10 mouse cellular contexts compared by ENCODE assay signal in the genomic region with DNA sequence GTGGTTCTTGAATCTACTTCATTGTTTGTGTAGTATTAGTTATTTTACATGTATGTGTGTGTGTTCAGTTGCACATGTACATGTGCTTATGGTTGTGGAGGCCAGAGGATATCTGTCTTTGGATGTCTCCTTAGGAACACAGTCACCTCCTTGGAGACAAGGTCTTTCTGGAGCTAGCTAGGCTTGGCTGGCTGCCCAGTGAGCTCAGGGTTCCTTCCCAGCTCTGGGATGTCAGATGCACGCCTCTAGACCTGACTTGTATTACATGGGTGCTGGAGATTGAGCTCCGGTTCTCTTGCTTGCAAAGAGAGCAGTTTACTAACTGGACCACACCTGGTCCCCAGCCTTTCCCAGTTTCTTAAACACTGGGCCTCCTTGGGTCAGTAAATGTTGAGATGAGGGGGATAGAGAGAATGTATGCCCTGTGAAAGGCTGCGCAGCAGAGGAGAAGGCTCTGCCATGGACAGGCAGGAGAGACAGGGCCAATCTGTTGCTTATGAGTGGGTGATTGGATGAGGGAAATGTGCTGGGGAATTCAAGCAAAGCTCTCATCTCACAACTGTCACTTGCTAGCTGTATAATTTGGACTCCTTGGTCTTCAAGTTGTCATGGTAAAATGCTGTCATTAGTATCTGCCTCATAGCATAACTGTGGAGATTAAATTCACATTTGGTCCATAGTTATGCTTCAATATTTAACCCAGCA. TPM values are rescaled to one million over a fixed set of nuclear protein-coding genes. Genes with fewer than 3 reads are reported as not detected.
DNase-seq lines count a peak whose midpoint lies in the region; ATAC-seq and TF ChIP-seq lines count a peak whose summit lies in the region.
"Had no signal": no experiment of that assay in that cellular context is flagged by ENCODE, and none has a peak within 500 bp of the region (broad histone marks: within the 10 kb centered on the region; RNA-seq: fewer than 3 reads in every experiment).

No protein-coding gene starts in this region.

- H3K27me3 ChIP-seq in heart, embryonic 16.5 days (ENCODE audit: control insufficient read depth, insufficient read depth, low read length) = no peaks in the 10 kb centered on the region
- H3K27me3 ChIP-seq in kidney, adult 2 months (replicated peaks; ENCODE audit: control insufficient read depth, insufficient read depth, low read length) = no peaks in the 10 kb centered on the region

- ATAC-seq in heart, embryonic 16.5 days (replicated peaks; ENCODE audit: extremely low read depth, insufficient read depth, low FRiP score) = no peak
- no peak for ATAC-seq in monocyte, adult 5-6 weeks (replicated peaks; ENCODE audit: insufficient number of reproducible peaks, low FRiP score, low TSS enrichment, poor library complexity, severe bottlenecking)

- WGBS in heart, embryonic 16.5 days = 62% methylated on average over 3 of the region's 3 CpGs
- WGBS in kidney, adult 2 months = 59% methylated on average over 3 of the region's 3 CpGs

- no peaks in the 10 kb centered on the region for H3K9me3 ChIP-seq in heart, embryonic 16.5 days (replicated peaks; ENCODE audit: control insufficient read depth, low read length)

- H3K4me1 ChIP-seq in heart, embryonic 16.5 days (ENCODE audit: control insufficient read depth, insufficient read depth, low read length) = peaks cover 28% of the 10 kb centered on the region
- peaks cover 12% of the 10 kb centered on the region; the same call in 1 of the 2 replicates for H3K4me1 ChIP-seq in kidney, adult 2 months (ENCODE audit: control insufficient read depth, insufficient read depth, low read length)

- no peak for TF ChIP-seq POLR2A in kidney, adult 2 months (IDR thresholded peaks at IDR 0.05; ENCODE audit: low read depth, low read length)

- H3K4me2 ChIP-seq in heart, embryonic 16.5 days (ENCODE audit: low read depth, low read length) = no peak overlapping the region

- H3K27ac ChIP-seq in heart, embryonic 16.5 days (ENCODE audit: low read length) = 0 out of 2 replicates have a peak overlapping the region, but pooled peaks have one; percentile 44
- no peak overlapping the region for H3K27ac ChIP-seq in kidney, adult 2 months (ENCODE audit: insufficient read depth, low read depth, low read length)
- H3K27ac ChIP-seq: liver, embryonic 14.5 days had no signal

- H3K9ac ChIP-seq in heart, embryonic 16.5 days (ENCODE audit: low read length) = no peak overlapping the region
- H3K9ac ChIP-seq: liver, embryonic 14.5 days had no signal

- no peak overlapping the region for H3K4me3 ChIP-seq in heart, embryonic 16.5 days (ENCODE audit: low read length)
- H3K4me3 ChIP-seq in kidney, adult 2 months (ENCODE audit: insufficient read depth, low read depth, low read length) = no peak overlapping the region
- H3K4me3 ChIP-seq: erythroblast, embryonic 14.5 days had no signal

- DNase-seq in heart, adult 8-10 months (ENCODE audit: low spot score) = no peak
- DNase-seq in testis, postnatal 10 days (ENCODE audit: low spot score) = peak; percentile 65
- no peak for DNase-seq in testis, postnatal 14 days (ENCODE audit: low spot score)
- peak; percentile 73 for DNase-seq in kidney, adult 2 months
- DNase-seq in telencephalon, adult 2 months (ENCODE audit: low read depth, low spot score) = peak; percentile 15

- H3K36me3 ChIP-seq in heart, embryonic 16.5 days (ENCODE audit: control insufficient read depth, insufficient read depth) = no peaks in the 10 kb centered on the region
- no peaks in the 10 kb centered on the region for H3K36me3 ChIP-seq in kidney, adult 2 months (ENCODE audit: control insufficient read depth, insufficient read depth, low read length)

- TF ChIP-seq CTCF in kidney, adult 2 months (conservative IDR thresholded peaks at IDR 0.05; ENCODE audit: insufficient read depth, insufficient read length, low read depth, low read length) = no peak

RNA-seq across cellular contexts. Expression of a gene that starts 35.3 kb away (rescaled TPM):
- 10.7 and 13.0 TPM in 2 replicates for polyA plus RNA-seq in heart, embryonic 16.5 days (2015; fragmentation: Nextera tagmentation; extraction: Ambion mirVana)
- total RNA-seq in heart, adult 8-10 months (2022) = 1 to 10 TPM; 2.9 to 3.8 (median 3.3) TPM
- 2.2 and 2.8 TPM in 2 replicates for polyA plus RNA-seq in kidney, adult 2 months (2012; rRNA removed)
- 0.10 TPM in 1 of 3 replicates, not detected in the others for total RNA-seq in monocyte, adult 5-6 weeks (2017)
- total RNA-seq: granulocyte monocyte progenitor cell, adult 5-6 weeks had no signal
- polyA plus RNA-seq: erythroblast, embryonic 14.5 days had no signal

Comparison
In these comparisons a context has a peak if more than half of its experiments do, and no peak if none do; other contexts are left out.
1. DNase-seq: peak in testis, postnatal 10 days (single experiment), kidney, adult 2 months (single experiment) and telencephalon, adult 2 months (single experiment); none in heart, adult 8-10 months (single experiment) and testis, postnatal 14 days (single experiment).